Mouse (Mus musculus) hindbrain, embryonic 16.5 days (tissue): ENCODE data around the gene Syt1. TPM values are rescaled to one million over a fixed set of nuclear protein-coding genes. Genes with fewer than 3 reads are reported as not detected.

ENCODE experiments used
- ATAC-seq: fragments of 200-750 bp; cut with Nextera tagmentation; 2 replicates; pipeline ENCODE4 v1.8.0; 2017; ENCODE audit warnings: moderate TSS enrichment, moderate library complexity
- H3K27ac ChIP-seq: fragments of 300-500 bp; sonication (generic); 2 replicates; pipeline ENCODE4 v1.5.1; 2014; ENCODE audit warnings: low read depth, mild to moderate bottlenecking, control low read depth, low read length, moderate library complexity
- H3K27me3 ChIP-seq: fragments of 300-500 bp; sonication (generic); replicated peaks from 2 replicates; pipeline ENCODE4 v1.6.1; 2014; ENCODE audit warnings: low read length; ENCODE audit not compliant: control insufficient read depth, insufficient read depth
- H3K36me3 ChIP-seq: fragments of 300-500 bp; sonication (generic); 2 replicates; pipeline ENCODE4 v1.6.1; 2014; ENCODE audit warnings: mild to moderate bottlenecking, low read length, moderate library complexity, mixed read lengths; ENCODE audit not compliant: control insufficient read depth, insufficient read depth
- H3K4me1 ChIP-seq: fragments of 300-500 bp; sonication (generic); 2 replicates; pipeline ENCODE4 v1.6.1; 2014; ENCODE audit warnings: low read depth, low read length; ENCODE audit not compliant: control insufficient read depth, insufficient read depth
- H3K4me2 ChIP-seq: fragments of 300-500 bp; sonication (generic); 2 replicates; pipeline ENCODE4 v1.6.1; 2014; ENCODE audit warnings: mild to moderate bottlenecking, low read length, control low read depth, moderate library complexity
- H3K4me3 ChIP-seq: fragments of 300-500 bp; sonication (generic); 2 replicates; pipeline ENCODE4 v1.5.1; 2014; ENCODE audit warnings: mild to moderate bottlenecking, low read length, control low read depth, moderate library complexity
- H3K9ac ChIP-seq: fragments of 300-500 bp; sonication (generic); 2 replicates; pipeline ENCODE4 v1.6.1; 2014; ENCODE audit warnings: low read depth, mild to moderate bottlenecking, control low read depth, low read length, moderate library complexity
- H3K9me3 ChIP-seq: fragments of 300-500 bp; sonication (generic); 2 replicates; pipeline ENCODE4 v1.6.1; 2014; ENCODE audit warnings: mild to moderate bottlenecking, low read length, moderate library complexity; ENCODE audit not compliant: control insufficient read depth
- WGBS: fragments of 180-500 bp; shearing (Covaris S2); extraction: QIAGEN DNeasy Blood & Tissue Kit; methylation state at CpG from one replicate; pipeline ENCODE4 v1.1.7; 2014; 5-methylcytosine and 5-hydroxymethylcytosine counted together
- polyA plus RNA-seq: library from polyadenylated mRNA; unstranded; fragments of >200 nt; fragmentation: Nextera tagmentation; extraction: Ambion mirVana; gene quantifications from 2 replicates; pipeline ENCODE4 v1.2.1, GENCODE M21; 2015

Syt1 gene
- polyA plus RNA-seq, 1 experiment from 2014 or later: 149 TPM

GRCm38 (mm10) chr10:108528338-108528737 lies 482.4 kb downstream of the Syt1 start:
- no peak for ATAC-seq
- Histone ChIP-seq H3K9ac (no peak overlapping the region), H3K4me2 (no peak overlapping the region), H3K4me3 (no peak overlapping the region), H3K4me1 (no peaks in the 10 kb centered on the region), H3K9me3 (no peaks in the 10 kb centered on the region), H3K27me3 (no peaks in the 10 kb centered on the region), H3K36me3 (no peaks in the 10 kb centered on the region), H3K27ac (no peak overlapping the region)
- 81% methylated on average over 7 of the region's 7 CpGs for WGBS

- Histone ChIP-seq H3K4me3 (no peak overlapping the region), H3K4me2 (no peak overlapping the region), H3K27me3 (no peaks in the 10 kb centered on the region), H3K36me3 (no peaks in the 10 kb centered on the region), H3K27ac (no peak overlapping the region), H3K9ac (no peak overlapping the region), H3K4me1 (no peaks in the 10 kb centered on the region), H3K9me3 (no peaks in the 10 kb centered on the region)
- WGBS: 76% methylated on average over 11 of the region's 11 CpGs
- ATAC-seq: peak; percentile 30; the same call in 1 of the 2 replicates
Observed at GRCm38 (mm10) chr10:108525506-108525905, 485.3 kb downstream of the Syt1 start.

- peak; percentile 65; the same call in 1 of the 2 replicates for ATAC-seq
- Histone ChIP-seq H3K4me1 (no peaks in the 10 kb centered on the region), H3K27ac (no peak overlapping the region), H3K4me3 (no peak overlapping the region), H3K9ac (no peak overlapping the region), H3K27me3 (no peaks in the 10 kb centered on the region), H3K9me3 (no peaks in the 10 kb centered on the region), H3K36me3 (no peaks in the 10 kb centered on the region), H3K4me2 (no peak overlapping the region)
- 49% methylated on average over 6 of the region's 6 CpGs for WGBS
Observed at GRCm38 (mm10) chr10:108524306-108525029, 486.3 kb downstream of the Syt1 start.

GRCm38 (mm10) chr10:108519156-108519555 lies 491.6 kb downstream of the Syt1 start:
- no peak overlapping the region for H3K4me2 ChIP-seq
- no peaks in the 10 kb centered on the region for H3K36me3 ChIP-seq
- H3K4me1 ChIP-seq: no peaks in the 10 kb centered on the region
- H3K9me3 ChIP-seq: no peaks in the 10 kb centered on the region
- H3K4me3 ChIP-seq: no peak overlapping the region
- H3K27me3 ChIP-seq: no peaks in the 10 kb centered on the region
- no peak overlapping the region for H3K27ac ChIP-seq
- no peak for ATAC-seq
- 54% methylated on average over 6 of the region's 6 CpGs for WGBS
- H3K9ac ChIP-seq: no peak overlapping the region

GRCm38 (mm10) chr10:108517076-108517475 lies 493.7 kb downstream of the Syt1 start:
- Histone ChIP-seq H3K9ac (no peak overlapping the region), H3K36me3 (no peaks in the 10 kb centered on the region), H3K4me3 (no peak overlapping the region), H3K27ac (no peak overlapping the region), H3K27me3 (no peaks in the 10 kb centered on the region), H3K9me3 (no peaks in the 10 kb centered on the region), H3K4me1 (no peaks in the 10 kb centered on the region), H3K4me2 (no peak overlapping the region)
- no peak for ATAC-seq
- WGBS: 69% methylated on average over 9 of the region's 9 CpGs

- Histone ChIP-seq H3K27me3 (no peaks in the 10 kb centered on the region), H3K9ac (no peak overlapping the region), H3K27ac (no peak overlapping the region), H3K36me3 (no peaks in the 10 kb centered on the region), H3K4me3 (no peak overlapping the region), H3K4me1 (no peaks in the 10 kb centered on the region), H3K9me3 (no peaks in the 10 kb centered on the region), H3K4me2 (no peak overlapping the region)
- 63% methylated on average over 7 of the region's 7 CpGs for WGBS
- no peak for ATAC-seq
Observed at GRCm38 (mm10) chr10:108514671-108515070, 496.1 kb downstream of the Syt1 start.

GRCm38 (mm10) chr10:108509579-108509978 lies 501.2 kb downstream of the Syt1 start:
- no peak for ATAC-seq
- Histone ChIP-seq H3K9me3 (no peaks in the 10 kb centered on the region), H3K9ac (no peak overlapping the region), H3K27me3 (no peaks in the 10 kb centered on the region), H3K4me3 (no peak overlapping the region), H3K4me1 (no peaks in the 10 kb centered on the region), H3K27ac (no peak overlapping the region), H3K36me3 (no peaks in the 10 kb centered on the region), H3K4me2 (no peak overlapping the region)
- WGBS: 92% methylated on average over 3 of the region's 3 CpGs

- no peaks in the 10 kb centered on the region for H3K27me3 ChIP-seq
- WGBS: 83% methylated on average over 4 of the region's 4 CpGs
Observed at GRCm38 (mm10) chr10:108506917-108507316, 503.9 kb downstream of the Syt1 start.

GRCm38 (mm10) chr10:108504925-108505324 lies 505.9 kb downstream of the Syt1 start:
- Histone ChIP-seq H3K27me3 (no peaks in the 10 kb centered on the region), H3K9ac (no peak overlapping the region), H3K4me1 (no peaks in the 10 kb centered on the region), H3K27ac (no peak overlapping the region), H3K4me2 (no peak overlapping the region), H3K36me3 (peaks cover 5% of the 10 kb centered on the region; the same call in 1 of the 2 replicates), H3K4me3 (no peak overlapping the region), H3K9me3 (no peaks in the 10 kb centered on the region)
- ATAC-seq: peak; percentile 30; the same call in 1 of the 2 replicates
- 66% methylated on average over 7 of the region's 7 CpGs for WGBS

More at GRCm38 (mm10) chr10:108506917-108507316, 503.9 kb downstream of the Syt1 start:
- Histone ChIP-seq H3K9me3 (no peaks in the 10 kb centered on the region), H3K4me2 (no peak overlapping the region), H3K27ac (no peak overlapping the region), H3K4me3 (no peak overlapping the region), H3K36me3 (no peaks in the 10 kb centered on the region), H3K9ac (no peak overlapping the region), H3K4me1 (no peaks in the 10 kb centered on the region)
- no peak for ATAC-seq
